Mouse (Mus musculus): Measurements from ENCODE around the gene Gbx1. TPM values are rescaled to one million over a fixed set of nuclear protein-coding genes. Genes with fewer than 3 reads are reported as not detected.
"Not testable (repeated sequence)": the region's sequence is repeated elsewhere in the genome, so short reads cannot be mapped to it uniquely, and the experiment has no call there.

Gene Gbx1
- total RNA-seq (2014; fragmentation: Nextera tagmentation) = not detected in 2 replicates
- not detected in 2 replicates for total RNA-seq (2017)

DNA sequence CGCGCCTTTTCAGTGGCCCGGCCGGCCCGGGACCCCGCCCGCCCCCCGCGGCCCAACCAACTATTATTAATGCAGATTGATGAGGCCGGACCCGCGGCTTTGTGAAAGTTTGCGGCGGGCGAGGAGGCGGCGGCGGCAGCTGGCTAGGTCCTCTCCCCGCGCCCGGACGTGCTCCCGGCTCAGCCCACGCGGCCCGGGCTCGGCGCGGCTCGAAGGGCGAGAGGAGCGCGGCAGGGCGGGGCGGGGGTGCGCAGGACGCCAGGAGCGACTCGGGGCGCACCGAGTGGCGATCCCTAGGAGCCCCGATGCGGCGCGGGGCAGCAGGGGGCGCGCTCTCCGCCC, at the start of gene Gbx1:
Gene Gbx1 (minus strand): TSS at position 314 of the 342 bp plus-strand sequence.
- ATAC-seq (replicated peaks; ENCODE audit: low FRiP score, low TSS enrichment, poor library complexity, severe bottlenecking) = no peak

GRCm38 (mm10) chr5:24576801-24577182, 49.8 kb upstream of the Gbx1 start:
- ATAC-seq (replicated peaks; ENCODE audit: low FRiP score, low TSS enrichment, poor library complexity, severe bottlenecking) = peak; percentile 30

DNA sequence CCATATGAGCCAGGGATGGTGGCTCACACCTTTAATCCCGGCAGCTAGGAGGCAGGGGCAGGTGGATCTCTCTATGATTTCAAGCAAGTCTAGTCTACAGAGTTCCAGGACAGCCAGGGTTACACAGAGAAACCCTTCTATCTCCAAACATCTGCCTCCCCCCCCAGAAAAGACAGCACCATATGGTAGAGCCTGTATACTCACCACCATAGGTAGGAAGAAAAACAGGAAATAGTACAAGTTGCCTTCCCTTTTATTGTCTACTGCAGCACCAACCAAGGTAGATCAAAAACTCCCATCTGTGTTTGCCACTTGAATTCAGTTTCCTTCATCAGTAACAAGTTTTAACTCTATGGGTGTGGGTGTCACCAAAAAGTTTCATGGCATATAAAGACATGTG, 48.9 kb upstream of the Gbx1 start:
- ATAC-seq (replicated peaks; ENCODE audit: low FRiP score, low TSS enrichment, poor library complexity, severe bottlenecking) = no peak

DNA sequence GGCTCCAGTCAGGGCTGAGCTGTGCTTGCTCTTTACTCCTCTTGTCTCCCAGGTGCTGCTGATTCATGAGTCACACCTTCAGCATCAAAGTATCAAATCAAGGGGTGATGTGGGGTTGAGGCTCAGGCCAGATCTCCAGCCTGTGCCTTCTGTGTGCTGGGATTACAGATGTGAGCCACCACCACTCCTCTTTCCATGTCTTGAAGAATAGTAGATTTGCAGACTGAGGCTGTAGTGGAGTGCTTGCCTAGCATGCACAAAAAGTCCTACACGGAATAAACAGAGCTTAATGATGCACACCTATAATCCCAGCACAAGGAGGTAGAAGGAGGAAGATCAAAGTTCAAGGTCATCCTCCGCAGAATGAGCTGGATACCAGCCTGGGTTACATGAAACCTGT, 29.7 kb upstream of the Gbx1 start, which contains the start of gene 4931409K22Rik:
Gene 4931409K22Rik (minus strand): TSS at position 101 of the 400 bp plus-strand sequence.
- ATAC-seq (replicated peaks; ENCODE audit: low FRiP score, low TSS enrichment, poor library complexity, severe bottlenecking) = no peak

GRCm38 (mm10) chr5:24555335-24555734, 28.3 kb upstream of the Gbx1 start:
- not testable (repeated sequence) for ATAC-seq (replicated peaks; ENCODE audit: low FRiP score, low TSS enrichment, poor library complexity, severe bottlenecking)

GRCm38 (mm10) chr5:24553621-24554244, 26.7 kb upstream of the Gbx1 start:
- no peak for ATAC-seq (replicated peaks; ENCODE audit: low FRiP score, low TSS enrichment, poor library complexity, severe bottlenecking)

DNA sequence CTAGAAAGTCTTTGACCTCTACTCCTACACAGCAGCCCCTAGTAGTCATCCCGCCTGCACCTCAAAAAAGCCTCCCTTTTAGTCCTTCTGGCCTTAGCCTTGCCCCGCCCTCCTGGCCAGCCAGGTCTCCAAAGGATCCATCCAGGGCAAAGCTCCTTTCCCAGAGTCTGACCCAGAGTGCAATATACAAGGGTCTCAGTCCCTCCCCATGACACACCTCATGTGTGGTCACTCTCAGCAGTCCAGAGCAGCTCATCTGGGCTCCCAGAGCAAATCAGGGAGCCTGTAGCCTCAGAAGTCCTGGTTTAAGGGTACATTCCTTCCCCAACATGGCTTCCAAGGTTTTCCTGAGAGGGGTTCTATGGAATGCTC, 24.3 kb upstream of the Gbx1 start:
- ATAC-seq (replicated peaks; ENCODE audit: low FRiP score, low TSS enrichment, poor library complexity, severe bottlenecking) = no peak

DNA sequence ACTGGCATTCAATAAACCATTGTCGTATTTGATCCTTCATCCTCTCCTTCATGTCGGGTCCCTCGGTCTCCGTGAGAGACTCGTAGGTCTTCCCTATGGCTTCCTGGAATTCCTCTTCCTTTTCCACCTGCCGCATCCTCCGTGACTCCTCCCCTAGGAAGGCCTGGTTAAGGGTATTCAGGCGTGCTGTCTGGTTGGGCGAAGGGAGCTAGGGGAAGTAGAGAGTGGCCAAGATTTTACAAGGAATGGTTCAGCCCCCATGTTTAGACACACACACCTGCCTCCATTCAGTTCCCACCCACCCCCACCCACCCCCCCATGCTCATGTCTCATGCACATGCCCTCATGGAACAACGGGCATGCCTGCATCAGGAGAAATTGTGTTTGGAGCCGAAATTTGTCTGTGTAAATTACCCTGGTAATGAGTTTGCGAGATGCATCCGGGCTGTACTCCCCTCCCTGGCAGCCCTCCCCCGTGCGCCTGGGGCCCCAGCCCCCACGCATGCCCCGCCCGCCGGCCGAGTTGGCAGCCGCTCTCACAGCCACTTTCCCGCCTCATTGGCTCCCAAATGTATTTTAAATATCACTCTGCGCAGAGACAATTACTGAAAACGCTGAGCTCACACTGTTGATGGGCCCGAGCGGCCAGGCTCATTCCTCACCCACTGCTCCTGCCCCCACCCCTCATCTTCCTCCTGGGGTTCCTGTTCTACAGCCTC, 23.8 kb upstream of the Gbx1 start:
- no peak for ATAC-seq (replicated peaks; ENCODE audit: low FRiP score, low TSS enrichment, poor library complexity, severe bottlenecking)

DNA sequence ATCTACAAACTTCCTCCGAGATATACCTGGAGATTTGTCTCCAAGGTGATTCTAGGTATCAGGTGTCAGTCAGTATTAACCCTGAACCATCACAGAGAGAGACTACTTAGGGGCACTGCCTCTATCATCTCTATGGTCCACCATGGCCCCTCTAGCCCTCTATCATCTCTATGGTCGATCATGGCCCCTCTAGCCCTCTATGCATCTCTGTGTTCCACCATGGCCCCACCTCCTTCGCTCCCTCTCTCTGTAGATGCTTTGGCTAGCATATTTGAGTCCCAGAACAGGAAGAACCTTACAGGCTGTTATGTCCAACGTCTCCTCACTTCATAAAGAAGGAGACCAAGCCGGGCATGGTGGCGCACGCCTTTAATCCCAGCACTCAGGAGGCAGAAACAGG, 15.6 kb upstream of the Gbx1 start:
- no peak for ATAC-seq (replicated peaks; ENCODE audit: low FRiP score, low TSS enrichment, poor library complexity, severe bottlenecking)

DNA sequence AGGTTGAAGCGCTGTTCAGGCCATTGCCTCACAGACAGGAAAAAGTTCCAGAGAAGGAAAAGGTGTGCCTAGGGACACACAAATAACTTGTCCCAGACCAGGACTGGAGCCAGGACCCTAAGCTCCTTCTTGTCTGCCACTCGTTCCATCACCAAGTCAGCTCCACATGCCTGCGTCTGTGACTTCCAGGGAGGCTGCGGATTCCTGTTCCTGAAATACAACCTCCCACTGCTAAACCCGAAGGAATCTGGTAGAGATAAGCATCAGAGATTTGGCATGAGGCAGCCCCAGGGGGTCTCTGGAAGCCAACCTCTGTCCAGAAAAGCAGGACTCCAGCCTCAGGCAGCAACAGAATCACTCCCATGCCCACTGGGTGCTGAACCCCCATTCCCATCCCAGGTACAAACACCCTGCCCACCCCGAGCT, 14.2 kb upstream of the Gbx1 start:
- ATAC-seq (replicated peaks; ENCODE audit: low FRiP score, low TSS enrichment, poor library complexity, severe bottlenecking) = no peak

- ATAC-seq (replicated peaks; ENCODE audit: low FRiP score, low TSS enrichment, poor library complexity, severe bottlenecking) = no peak; the same call in 1 of the 2 replicates
These were observed 13.6 kb upstream of the Gbx1 start, which contains the start of gene Asb10 for GRCm38 (mm10) chr5:24540387-24541143. TSS of gene Asb10 (minus strand) at chr5:24540978.

GRCm38 (mm10) chr5:24539571-24540296, 12.7 kb upstream of the Gbx1 start:
- no peak for ATAC-seq (replicated peaks; ENCODE audit: low FRiP score, low TSS enrichment, poor library complexity, severe bottlenecking)

GRCm38 (mm10) chr5:24537618-24538017, 10.6 kb upstream of the Gbx1 start:
- 0 out of 2 replicates have a peak, but pooled peaks have one; percentile 15 for ATAC-seq (replicated peaks; ENCODE audit: low FRiP score, low TSS enrichment, poor library complexity, severe bottlenecking)

- ATAC-seq (replicated peaks; ENCODE audit: low FRiP score, low TSS enrichment, poor library complexity, severe bottlenecking) = no peak
These were observed 9.5 kb upstream of the Gbx1 start for GRCm38 (mm10) chr5:24536511-24536910.

GRCm38 (mm10) chr5:24535731-24536130, 8.7 kb upstream of the Gbx1 start:
- no peak for ATAC-seq (replicated peaks; ENCODE audit: low FRiP score, low TSS enrichment, poor library complexity, severe bottlenecking)

GRCm38 (mm10) chr5:24534292-24534691, 7.3 kb upstream of the Gbx1 start:
- no peak for ATAC-seq (replicated peaks; ENCODE audit: low FRiP score, low TSS enrichment, poor library complexity, severe bottlenecking)

DNA sequence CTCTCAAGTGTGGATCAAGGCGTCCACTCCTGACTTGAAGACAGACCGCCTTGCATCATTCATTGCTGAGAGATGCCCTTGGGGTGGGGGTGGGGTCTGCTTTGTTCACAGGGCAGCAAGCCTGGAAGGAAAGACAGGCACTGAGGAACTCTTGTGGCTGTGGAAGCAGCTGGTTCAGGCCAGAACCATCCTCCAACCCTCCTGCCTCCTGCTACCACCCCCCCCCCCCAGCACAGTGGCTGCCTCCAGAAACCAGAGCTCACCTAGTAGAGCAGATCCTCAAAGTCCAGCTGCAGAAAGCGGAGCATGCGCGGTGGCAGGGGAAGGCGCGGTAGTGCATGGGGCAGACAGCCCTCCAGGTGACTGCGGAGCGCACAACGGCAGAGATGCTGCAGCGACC, 6.4 kb upstream of the Gbx1 start:
- no peak for ATAC-seq (replicated peaks; ENCODE audit: low FRiP score, low TSS enrichment, poor library complexity, severe bottlenecking)

DNA sequence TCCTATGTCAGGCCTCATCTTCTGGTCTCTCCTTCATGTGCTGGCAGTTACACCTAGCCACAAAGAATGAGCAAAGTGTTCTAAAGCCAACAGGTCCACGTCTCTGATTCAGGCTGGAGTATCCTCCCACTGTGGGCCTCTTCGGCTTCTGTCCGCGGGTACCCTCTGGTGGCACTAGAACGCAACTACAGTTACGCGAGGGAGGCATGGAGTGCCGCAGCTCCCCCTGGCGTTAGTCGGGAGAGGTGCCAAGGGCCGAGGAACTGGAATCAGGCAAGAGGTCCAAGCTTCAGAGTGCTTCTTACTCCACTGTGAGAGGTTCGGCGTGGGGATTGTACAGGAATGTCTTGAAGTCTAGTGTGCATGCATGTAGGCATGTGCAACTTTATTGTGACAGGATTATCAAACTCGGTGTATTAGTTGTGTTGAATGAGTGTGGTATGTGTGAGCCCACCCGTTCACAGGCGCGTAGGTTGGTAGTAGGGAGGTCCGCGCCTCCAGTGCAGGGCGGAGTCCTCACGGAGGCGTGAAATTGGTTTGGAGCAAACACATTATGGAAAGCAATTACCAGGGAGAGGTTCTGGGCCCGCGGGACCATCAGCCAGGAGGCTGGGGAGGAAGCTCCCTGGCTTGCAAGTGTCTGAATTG, 3.2 kb upstream of the Gbx1 start:
- peak; percentile 94 for ATAC-seq (replicated peaks; ENCODE audit: low FRiP score, low TSS enrichment, poor library complexity, severe bottlenecking)

DNA sequence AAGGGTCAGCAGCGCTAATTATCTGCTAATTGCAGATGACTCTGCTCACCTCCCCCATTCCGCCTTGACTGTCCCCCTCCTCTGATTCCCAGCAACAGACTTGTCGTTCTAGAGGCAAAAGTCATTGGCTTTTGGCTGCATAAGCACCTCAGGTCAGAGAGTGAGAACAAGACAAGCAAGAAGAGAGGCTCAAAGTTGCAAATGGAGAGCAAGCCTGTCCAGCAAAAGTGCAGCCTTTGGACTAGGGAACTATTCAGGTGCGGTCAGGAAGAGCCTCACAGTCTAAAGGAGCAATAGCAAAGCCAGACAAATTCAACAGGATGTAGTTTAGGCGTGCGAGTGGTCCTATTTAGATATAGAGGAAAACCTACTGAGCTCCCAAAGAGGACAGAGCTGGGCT, 778 bp upstream of the Gbx1 start:
- no peak for ATAC-seq (replicated peaks; ENCODE audit: low FRiP score, low TSS enrichment, poor library complexity, severe bottlenecking)
